Mouse (Mus musculus) megakaryocyte, embryonic 14.5 days (primary cell): ENCODE data around the gene Rfx4.

Source experiments
- FLI1 ChIP-seq: IDR thresholded peaks from 2 replicates; pipeline ENCODE4 v1.6.1; 2012; ENCODE audit warnings: low read length, inconsistent platforms, mixed read lengths
- GATA1 ChIP-seq: IDR thresholded peaks from 3 replicates; pipeline ENCODE4 v1.6.1; 2012; ENCODE audit warnings: mixed read lengths, low read length, inconsistent platforms, borderline replicate concordance

DNA sequence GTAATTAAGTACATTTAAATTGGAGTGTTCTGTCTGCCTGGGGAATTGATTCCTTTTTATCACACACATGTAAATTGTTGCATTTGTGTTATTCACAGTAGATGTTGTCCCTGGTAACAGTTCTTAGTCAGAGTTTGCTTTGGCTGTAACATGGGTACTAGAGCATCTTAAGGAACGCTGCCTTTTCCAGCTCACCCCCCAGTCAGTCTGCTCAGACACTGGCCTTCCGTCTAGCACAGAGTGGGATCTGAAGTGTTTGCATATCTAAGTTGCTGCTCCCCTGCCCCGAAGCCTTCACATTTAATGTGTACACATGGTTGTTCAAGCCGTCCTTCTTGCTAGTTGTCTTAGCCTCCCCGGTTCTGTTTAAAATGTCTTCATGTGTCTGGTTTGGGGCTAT, 90.8 kb downstream of the Rfx4 start:
- TF ChIP-seq GATA1 (no peak), FLI1 (no peak)
